Mouse (Mus musculus) skeletal muscle tissue, adult 2 months (tissue): Measurements from ENCODE around the gene Spata31d1a.
"Not testable (repeated sequence)": the region's sequence is repeated elsewhere in the genome, so short reads cannot be mapped to it uniquely, and the experiment has no call there.

Experiments
- DNase-seq: peaks from one replicate; pipeline ENCODE4 v3.0.0-alpha.2; 2012; ENCODE audit warnings: low read depth, low spot score

Gene Spata31d1a

DNA sequence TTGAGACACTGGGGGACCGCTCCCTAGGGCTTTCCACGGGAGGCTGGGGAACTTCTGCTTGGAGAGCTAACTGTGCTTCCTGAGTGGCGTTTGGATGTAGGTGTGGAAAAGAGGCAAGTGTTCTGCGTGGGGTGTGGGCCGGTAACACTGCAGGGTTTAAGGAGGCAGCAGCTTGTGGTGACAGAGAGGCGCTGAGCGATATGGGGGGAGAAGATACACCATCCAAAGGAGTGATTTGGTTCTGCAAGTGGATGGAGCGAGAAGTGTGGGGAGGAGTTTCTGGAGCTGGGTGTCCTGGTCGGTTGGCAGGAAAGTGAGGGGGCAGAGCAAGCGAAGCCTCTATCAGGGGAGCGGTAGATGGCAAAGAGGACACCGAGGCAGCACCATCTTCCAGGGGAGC, 6.6 kb downstream of the Spata31d1a start:
- no peak for DNase-seq

DNA sequence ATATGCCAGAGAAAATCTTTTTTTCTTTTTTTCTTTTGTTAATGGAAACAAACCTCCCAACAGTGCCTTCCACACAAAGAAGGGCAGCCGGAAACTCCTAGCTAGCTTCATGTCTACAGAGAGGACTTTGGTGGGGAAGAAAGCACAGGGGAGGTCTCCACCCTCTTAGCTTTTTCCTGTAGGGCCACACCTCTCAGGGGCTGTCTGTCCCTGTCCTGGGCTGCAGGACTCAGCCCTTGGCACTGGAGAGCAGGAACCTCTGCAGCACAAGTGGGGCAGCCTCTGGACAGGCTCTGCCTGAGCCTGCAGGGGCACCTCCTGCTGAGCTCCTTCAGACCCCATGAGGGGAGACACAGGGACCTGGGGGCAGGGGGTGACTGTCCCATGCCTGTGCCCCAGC, 10.0 kb downstream of the Spata31d1a start:
- DNase-seq, result not testable (repeated sequence)

DNA sequence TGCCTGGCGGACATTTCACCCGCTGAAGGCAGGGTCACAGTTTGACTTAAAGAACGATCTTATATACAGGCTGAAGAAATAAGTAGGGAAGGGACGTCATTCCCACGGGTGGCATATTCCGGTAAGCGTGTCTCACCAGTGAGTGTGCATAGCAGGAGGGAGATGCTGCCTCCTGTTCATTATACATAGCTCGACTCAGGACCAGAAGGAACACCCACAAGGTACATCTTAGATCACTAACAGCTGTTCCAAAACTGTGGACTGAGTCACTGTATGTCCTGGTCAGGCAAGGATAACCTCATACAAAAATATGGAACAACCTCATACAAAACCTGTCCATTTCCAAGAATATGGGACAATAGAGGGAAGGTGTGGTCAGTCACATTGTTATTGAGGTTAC, 11.0 kb downstream of the Spata31d1a start:
- no peak for DNase-seq

DNA sequence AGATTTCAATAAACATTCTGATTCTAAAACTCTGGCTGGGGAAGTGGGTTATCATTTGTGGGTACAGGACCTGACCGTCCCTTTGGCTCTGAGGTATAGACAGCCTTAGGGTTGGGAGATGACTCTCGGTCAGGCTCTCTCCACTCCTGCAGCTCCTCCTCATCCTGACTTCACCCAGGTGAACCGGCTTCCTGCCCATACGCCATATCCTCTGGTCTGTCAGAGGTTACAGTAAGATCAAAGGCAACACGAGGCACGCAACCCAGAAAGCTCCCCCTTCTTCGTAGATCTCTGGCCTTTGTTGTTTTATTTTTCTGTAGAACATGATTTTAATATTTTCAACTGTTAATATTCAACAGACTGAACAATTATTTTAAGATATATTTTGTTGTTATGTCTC, 14.3 kb downstream of the Spata31d1a start:
- DNase-seq, result no peak

DNA sequence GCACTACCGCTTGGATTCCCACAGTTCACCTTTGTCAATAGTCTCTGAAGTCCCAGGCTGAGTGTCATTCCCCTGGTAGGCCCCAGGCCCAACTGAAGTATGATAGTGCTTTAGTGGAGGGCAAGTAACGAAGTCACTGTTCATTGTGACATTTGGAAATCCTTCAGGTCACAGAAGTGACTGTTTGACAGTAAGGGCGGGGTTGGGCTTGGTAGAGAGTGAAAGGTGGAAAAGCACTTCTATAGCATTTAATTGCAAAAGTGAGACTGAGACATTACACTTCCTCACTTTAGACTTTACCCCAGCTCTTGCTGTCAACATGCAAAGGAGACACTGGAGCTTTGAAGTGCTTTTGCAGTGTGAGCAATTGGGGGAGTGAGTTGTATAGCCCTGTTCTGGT, 16.1 kb downstream of the Spata31d1a start, which contains the start of gene 4921517D22Rik:
TSS of gene 4921517D22Rik (minus strand) at position 101 of the 400 bp plus-strand sequence.
- DNase-seq, result no peak

DNA sequence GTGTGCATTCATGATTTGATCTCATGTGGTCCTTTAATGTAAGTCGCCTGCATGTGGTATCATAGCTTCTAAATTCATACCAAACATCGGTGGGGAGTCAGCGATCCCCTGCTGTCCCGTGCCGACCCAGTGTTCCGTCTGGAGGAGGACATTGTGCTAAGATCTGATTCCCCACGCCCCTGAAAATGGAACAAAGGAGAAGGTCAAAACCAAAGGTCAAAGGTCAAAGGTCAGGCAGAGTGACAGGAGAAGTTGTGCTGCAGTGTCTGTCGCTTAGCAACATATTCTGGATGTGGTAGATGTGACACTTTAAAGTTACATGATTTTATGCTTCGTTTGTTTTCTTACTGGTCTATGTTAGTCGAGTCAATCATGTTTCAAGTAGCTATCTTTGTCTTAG, 18.7 kb downstream of the Spata31d1a start:
- no peak for DNase-seq

DNA sequence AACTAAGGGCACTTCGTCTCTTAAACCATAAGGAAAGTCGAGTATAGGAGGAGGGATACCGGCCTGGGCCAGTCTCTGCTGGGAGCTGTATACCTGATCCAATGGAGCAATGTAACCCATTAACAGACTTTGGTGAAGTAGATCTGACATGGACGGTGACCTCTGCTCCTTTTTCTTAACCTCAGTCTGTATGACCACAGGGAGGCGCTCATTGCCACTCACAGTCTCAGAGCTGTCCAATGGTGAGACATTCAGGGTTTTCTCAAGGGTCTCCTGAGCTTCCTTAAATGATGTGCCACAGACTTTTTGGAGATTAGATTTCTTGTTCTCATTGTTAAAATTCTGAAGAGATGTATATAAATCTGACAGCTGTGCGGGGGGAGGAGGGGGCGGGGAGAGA, 19.6 kb downstream of the Spata31d1a start:
- DNase-seq, result no peak

DNA sequence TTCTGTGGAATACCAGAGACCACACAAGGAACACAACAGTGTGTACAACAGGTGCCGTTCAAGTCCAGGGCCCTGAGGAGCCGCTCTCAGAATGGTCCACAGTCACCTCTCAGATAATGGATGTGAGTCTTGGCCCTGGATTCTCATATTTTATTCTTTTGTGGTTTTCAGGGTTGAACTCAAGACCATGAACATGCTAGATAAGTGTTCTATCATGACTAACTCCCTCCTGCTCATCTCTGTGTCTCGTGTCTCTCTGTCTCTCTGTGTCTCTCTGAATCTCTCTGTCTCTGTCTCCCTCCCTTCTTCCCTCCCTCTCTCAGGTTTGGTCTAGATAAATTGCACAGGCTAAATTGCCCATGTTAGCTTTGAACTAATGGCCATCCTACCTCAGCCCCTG, 20.3 kb downstream of the Spata31d1a start:
- no peak for DNase-seq

DNA sequence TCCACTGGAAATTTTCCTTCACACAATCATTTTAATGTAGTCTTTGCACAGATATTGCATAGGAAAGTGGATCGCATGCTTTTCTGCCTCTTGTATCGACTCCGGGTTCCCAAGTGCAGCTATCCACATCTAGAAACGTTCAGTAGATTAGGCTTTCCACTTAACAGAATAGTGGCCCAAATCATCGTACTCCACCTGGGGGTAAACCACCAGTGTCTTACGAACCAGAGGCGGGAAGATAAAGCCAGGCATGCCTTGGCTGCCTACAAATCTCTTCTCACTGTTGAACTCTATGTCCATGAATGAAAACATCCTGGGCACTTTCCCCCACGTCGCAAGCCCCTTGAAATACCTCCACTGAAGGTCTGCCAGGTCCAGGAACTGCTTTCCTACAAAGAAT, 20.8 kb downstream of the Spata31d1a start:
- DNase-seq, result no peak

DNA sequence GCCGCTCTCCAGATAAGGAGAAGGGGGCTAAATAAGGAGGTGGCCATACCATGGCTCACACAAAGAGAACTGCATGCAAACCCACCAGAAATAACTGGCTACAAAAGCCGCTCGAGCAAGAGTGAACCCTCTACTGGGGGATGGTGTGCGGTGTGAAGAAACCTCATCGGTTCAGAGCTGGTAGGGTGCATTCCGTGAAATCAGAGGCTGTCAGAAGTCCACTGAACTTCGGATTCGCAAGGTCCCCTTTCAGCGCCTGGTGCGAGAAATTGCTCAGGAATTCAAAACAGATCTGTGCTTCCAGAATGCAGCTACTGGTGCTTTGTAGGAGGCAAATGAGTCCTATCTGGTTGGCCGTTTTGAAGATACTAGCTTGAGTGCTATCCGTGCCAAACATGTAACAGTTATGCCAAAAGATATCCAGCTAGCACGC, 21.8 kb downstream of the Spata31d1a start:
- DNase-seq, result no peak

DNA sequence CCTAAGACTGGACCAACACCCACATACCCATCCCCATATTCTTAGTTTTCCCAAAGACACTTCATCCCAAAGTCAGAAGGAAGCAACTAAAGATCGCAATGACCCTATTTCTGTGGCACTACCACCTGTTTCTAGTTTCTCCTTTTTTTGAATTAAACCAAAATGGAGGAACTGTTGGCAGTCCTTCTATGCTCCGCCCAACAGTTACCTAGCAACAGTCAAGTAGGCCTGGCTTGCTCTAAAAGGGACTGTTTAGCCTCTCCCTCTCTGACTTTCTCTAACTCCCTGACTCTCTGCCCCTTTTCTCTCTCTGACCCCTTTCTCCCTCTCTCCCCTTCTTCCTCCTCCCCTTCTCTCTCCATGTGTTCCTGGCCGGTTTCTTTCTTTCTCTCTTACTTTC, 24.9 kb downstream of the Spata31d1a start:
- DNase-seq, result no peak

DNA sequence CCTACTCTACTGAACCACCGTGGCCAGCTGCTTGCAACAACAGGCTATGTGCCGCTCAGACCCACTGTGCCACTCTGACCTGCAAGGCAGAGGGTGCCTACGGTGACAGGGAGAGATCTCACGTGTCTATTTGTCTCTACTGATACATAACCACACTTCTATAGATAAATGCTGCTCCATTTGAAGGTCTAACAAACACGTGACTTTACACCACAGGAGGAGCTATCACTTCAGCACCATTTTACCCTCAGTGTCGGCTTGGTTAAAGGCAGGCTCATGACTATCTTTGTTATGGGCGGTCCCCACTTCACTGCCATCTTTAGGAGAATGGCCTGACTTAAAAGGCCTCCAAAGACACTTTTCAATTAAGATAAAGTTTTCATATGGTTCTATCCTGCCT, 27.5 kb downstream of the Spata31d1a start:
- DNase-seq, result no peak

DNA sequence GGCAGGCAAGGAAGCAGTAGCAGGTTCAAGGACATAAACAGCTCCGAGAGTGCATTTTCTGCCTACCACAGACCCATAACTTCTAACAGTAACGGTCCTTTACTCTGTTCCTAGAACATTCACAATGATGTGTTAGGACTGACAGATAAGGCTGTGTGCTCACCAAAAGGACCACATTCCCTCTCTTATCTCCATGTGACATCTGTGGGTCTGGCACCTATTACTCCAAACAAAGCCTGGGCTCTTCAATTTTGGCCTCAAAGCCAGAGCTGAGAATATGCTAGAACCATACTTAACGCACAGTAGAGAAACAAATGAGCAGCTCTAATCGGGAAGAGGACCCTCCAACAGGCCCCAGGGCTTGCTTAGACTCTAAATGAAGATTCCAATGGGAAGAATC, 30.2 kb downstream of the Spata31d1a start:
- DNase-seq, result no peak

DNA sequence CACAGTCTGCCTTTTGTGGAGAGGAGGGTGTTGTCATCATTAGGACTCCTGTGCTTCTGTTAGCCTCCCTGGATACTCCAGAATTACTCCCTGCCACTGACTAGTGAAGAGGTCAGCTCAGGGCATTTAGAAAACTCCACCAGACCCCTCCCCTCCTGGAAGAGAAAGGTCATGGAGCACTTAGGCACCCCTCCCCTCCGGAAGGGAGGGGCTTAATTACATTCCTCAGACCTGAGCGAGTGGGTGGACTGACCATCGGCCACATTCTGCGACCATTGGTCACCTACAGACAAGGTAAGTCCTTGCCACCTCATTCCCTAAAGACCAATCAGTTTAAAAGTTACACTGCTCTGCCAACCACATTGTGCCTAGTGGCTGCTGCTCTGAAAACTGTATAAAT, 30.8 kb downstream of the Spata31d1a start:
- DNase-seq, result no peak

DNA sequence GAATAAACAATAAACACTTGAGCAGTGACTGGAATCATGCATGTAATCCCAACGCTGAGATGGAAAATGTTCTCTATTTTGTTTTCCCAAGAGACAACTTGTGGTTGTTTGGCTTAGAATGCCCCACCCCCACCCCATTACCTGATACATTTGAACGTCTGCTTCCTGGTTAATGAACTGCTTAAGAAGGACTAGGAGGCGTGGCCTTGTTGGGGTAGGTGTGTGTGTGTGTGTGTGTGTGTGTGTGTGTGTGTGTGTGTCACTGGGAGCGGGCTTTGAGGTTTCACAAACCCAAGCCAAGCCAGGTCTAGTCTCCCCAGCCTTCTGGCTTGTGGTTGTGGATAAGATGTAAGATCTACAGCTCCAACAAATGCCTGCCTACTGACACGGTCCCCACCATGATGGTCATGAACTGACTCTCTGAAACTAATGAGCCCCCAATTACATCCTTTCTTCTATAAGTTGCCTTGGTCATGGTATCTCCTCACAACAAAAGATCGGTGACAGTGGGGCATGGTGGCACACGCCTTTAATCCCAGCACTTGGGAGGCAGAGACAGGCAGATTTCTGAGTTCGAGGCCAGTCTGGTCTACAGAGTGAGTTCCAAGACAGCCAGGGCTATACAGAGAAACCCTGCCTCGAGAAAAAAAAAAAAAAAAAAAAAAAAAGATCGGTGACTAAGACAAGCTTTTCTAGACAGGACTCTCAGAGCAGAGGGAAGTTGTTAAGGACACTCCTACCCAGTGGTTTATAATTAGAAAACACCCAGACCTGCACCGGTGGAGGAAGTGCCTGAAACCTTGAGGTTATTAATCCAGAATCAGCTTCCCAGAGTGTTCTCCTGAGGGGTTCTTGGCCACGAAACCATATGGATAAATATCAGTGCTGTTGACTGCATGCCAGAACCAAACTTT, 33.6 kb downstream of the Spata31d1a start:
- no peak for DNase-seq

DNA sequence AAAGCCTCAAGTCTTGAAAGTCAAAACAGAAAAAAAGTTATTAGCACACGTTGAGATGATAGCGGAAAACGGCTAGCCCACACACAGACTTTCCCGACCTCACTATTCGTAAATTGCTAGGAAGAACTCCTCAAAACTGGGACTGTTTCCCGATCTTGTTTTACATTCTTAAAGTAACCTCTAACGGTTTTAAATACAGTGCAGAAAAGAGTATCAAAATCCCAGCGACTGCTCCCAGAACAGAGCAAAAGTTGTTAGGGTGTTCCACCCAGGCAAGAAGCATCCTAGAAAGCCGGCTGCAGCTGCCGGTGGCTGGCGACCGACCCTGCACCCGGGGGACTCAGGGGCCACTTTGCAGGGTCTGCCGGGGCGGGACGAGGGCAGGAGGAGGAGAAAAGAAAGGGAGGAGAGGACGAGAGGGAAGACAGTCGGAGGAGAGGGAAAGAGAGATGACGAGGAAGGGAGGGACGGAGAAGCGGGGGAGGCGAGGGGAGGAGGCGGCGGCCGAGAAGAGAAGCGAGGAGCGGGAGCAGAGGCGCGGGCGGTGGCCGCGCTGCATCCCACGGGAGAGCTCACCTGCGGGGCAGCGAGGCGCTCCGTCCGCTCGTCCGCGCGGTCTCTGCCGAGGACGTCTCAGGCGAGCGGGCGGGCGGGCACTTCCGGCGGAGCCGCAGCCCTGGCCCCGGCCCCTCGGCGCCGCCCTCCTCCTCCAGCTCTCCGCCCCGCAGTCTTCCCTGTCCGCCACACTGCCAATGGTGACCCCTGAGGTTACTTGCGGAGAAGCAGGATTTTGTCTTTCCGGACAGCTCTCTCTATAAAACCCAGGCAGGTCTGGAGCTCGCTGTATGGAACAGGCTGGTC, 34.7 kb downstream of the Spata31d1a start, which contains the start of gene Golm1:
TSS of gene Golm1 (minus strand) at position 661 of the 861 bp plus-strand sequence.
- DNase-seq, result no peak

DNA sequence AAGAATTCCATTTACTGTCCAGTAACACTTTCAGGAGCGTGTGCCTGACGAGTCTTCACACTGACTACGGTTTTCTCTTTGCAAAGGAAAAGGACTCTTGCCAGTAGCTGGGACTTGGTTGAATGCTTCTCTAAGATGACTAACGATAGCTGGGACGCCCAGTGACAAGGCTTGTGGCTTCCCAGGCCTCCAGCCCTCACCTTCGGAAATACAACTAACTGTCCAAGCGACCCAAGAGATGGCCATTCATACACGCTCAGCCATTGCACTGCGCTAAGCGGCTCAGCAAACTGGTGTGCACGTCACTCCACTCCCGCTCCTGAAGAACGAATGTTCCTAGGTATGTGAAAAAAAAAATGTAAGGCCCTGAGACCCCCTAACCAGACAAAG, 35.4 kb downstream of the Spata31d1a start:
- no peak for DNase-seq

DNA sequence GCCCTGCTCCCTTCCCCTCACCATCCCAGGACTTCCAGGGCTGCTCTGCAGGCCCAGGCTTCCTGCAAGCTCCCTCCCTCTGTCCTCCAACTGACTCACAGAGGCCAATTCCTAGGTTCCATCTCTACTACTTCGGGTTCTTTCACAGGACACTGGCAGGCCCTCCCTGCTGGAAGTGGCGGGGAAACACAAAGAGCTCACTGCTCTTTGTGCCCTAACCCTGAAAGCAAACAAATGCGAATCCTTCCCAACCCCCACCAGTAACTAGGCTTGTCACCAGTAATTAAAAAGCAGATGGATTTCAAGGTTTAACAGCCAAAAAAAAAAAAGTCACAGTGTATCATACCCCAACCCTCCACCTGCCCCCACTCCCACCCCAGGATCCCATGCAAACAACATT, 35.9 kb downstream of the Spata31d1a start:
- no peak for DNase-seq

DNA sequence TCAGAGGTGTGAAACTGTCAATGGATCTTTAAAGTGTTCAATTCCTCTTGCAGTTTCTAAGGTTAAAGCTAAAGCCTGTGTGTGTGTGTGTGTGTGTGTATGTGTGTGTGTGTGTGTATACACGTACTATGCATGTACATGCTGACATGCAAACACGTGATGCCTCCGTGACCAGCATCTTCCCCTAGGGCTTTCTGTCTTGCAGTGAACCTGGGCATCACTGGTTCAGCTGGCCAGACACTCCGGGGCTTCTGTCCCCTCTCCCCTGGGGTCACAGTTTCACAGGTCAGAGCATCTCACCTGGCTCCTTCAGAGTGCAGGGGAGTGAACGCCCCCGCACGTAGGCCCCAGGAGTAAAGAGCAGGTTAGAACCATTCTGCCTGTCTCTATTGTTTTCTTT, 36.5 kb downstream of the Spata31d1a start:
- DNase-seq, result no peak

DNA sequence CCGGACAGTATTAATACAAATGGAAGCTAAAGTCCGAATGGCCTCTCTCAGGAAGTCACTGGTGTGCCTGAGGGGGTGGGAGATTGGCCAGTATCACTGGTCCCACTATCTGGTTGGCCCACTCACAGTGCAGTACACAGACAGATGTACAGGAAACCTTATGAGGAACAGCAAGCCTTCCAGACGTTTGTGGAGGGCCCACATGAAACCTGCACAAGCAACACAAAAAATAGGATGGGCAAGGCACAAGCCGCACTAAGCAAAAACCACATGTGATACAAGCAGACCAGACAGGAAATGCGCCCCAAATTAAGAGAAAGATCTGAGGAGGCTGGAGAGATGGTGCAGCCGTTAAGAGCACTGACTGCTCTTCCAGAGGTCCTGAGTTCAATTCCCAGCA, 37.9 kb downstream of the Spata31d1a start:
- no peak for DNase-seq

DNA sequence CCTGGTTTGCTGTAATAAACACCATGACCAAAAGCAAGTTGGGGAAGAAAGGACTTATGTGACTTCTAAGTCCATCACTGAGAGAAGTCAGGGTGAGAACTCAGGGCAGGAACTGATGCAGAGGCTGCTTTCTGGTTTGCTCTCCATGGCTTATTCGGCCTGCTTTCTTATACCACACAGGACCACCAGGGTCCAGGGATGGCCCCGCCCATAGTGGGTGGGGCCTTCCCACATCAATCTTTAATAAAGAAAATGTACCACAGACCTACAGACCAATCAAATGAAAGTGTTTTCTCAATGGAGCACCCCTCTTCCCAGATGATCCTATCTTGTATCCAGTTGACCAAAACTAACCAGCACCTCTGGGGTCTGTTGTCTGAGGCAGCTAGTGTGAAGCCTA, 38.6 kb downstream of the Spata31d1a start:
- DNase-seq, result no peak

DNA sequence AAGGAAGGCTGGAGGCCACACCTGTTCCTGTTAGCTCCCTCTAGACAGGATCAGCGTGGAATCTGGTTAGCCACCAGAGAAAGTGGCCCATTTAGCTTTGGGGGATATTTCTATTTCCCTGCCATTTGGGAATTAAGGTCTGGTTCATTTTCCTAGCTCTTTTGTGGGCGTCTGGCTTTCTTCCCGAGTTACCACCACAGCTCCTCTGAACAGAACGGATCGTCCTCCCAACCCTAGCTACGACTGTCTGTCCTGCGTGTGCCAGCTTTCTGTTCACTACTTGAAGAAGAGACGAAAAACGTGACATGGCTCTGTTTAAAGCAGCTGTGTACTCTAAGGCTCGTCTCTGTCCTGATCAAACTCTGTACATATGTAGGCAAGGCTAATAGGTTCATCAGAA, 40.2 kb downstream of the Spata31d1a start:
- DNase-seq, result no peak
